Mouse (Mus musculus) ES-E14 (cell line): ENCODE measurements at regions not wholly inside any gene's neighbourhood (a gene's known extent, or its start where the extent isn't known, plus 50 kb on each side); places are given as distances from the start of the nearest gene placed in this dataset.

ENCODE experiments used
- CHD2 ChIP-seq: IDR thresholded peaks from 2 replicates; pipeline ENCODE4 v1.6.1; 2014; ENCODE audit warnings: mild to moderate bottlenecking, low read depth, low read length, inconsistent platforms
- HCFC1 ChIP-seq: IDR thresholded peaks from 2 replicates; pipeline ENCODE4 v1.6.1; 2012; ENCODE audit warnings: low read length, inconsistent platforms, borderline replicate concordance; ENCODE audit not compliant: insufficient read depth
- MAFK ChIP-seq: IDR thresholded peaks from 2 replicates; pipeline ENCODE4 v1.6.1; 2014; ENCODE audit warnings: mild to moderate bottlenecking, low read depth, low read length, inconsistent platforms; ENCODE audit not compliant: insufficient read depth
- ZC3H11A ChIP-seq: IDR thresholded peaks from 2 replicates; pipeline ENCODE4 v1.6.1; 2012; ENCODE audit warnings: low read depth, mild to moderate bottlenecking, inconsistent platforms, low read length, borderline replicate concordance
- ZNF384 ChIP-seq: IDR thresholded peaks from 2 replicates; pipeline ENCODE4 v1.6.1; 2012; ENCODE audit warnings: low read depth, low read length, inconsistent platforms

- TF ChIP-seq ZC3H11A (no peak), ZNF384 (no peak), HCFC1 (no peak), MAFK (no peak), CHD2 (no peak)
These were observed 178.9 kb downstream of the Snx10 start for GRCm38 (mm10) chr6:51702456-51703171.
